Mouse (Mus musculus) layer of hippocampus, postnatal 36 days (tissue): Measurements from ENCODE around the gene St6galnac1. TPM values are rescaled to one million over a fixed set of nuclear protein-coding genes. Genes with fewer than 3 reads are reported as not detected.
"Not testable (repeated sequence)": the region's sequence is repeated elsewhere in the genome, so short reads cannot be mapped to it uniquely, and the experiment has no call there.

Experiments
- DNase-seq, 2 experiments: peaks; one replicate each; pipeline ENCODE4 v3.0.0; 2022
- total RNA-seq, 2 experiments: library from RNA; stranded (reverse); gene quantifications; 2 replicates each; pipeline ENCODE4 v1.2.3; 2021

Gene St6galnac1
- total RNA-seq, 2 experiments from 2014 or later, result not detected

DNA sequence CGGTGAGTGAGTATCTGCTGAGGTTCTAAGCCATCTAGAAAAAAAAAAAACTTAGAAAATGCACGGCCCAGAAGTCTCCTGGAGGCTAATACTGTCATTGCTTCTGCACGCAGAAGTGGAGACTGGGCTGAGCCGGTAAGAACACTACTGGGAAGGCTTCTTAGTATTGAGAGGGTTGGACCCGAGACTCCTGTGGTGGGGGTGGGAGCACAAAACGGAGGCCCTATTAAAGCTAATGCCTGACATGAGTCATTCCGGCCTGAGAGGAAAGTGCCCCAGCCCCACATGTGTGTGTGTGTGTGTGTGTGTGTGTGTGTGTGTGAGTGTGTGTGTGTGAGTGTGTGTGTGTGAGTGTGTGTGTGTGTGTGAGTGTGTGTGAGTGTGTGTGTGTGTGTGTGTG, 31.8 kb upstream of the St6galnac1 start:
- DNase-seq, result no peak

DNA sequence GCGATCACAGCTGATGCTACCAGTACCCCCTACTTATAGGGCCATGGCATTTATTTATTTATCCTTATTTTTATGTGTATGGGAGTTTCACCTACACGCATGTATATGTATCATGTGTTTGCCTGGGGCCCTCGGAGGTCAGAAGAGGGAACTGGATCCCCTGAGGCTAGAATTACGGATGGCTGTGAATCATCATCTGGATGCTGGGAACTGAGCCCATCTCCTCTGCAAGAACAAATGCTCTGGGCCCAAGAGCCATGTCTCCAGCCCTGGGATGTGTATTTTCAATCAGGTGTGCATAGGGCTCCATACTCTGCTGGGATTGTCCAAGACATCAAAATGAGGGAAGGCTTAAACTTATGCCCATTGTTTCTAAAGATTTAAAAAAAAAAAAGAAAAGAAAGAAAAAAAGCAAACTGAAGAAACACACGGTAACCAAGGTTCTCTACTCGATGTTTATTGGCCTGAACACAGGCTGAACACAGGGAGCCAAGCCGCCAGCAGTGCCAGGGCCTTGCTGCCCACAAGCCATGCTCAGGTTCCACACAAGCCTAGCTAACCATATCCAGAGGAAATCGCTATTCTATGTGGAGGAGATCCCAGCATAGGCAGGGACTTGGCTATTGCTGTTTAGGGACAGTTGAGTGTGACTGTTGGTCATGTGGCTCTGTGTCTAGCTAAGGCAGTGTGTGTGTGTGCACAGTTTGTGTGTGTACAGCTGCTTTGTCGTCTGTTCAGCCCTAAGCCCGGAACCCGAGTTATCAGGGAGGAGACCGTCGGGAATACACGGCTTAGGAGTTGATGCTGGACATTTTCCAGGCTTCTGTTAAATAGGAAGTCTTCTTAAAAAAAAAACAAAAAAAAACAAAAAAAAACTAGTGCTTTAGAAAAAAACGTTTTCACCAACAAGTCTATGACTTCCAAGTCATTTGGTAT, 31.1 kb upstream of the St6galnac1 start:
- no peak for DNase-seq

GRCm38 (mm10) chr11:116802709-116803108, 27.4 kb upstream of the St6galnac1 start:
- no peak for DNase-seq

GRCm38 (mm10) chr11:116801106-116801505, 25.8 kb upstream of the St6galnac1 start:
- DNase-seq, result no peak

- DNase-seq, result peak in 1 of 2 experiments; percentile 41
Measured at GRCm38 (mm10) chr11:116799364-116799763, 24.1 kb upstream of the St6galnac1 start.

DNA sequence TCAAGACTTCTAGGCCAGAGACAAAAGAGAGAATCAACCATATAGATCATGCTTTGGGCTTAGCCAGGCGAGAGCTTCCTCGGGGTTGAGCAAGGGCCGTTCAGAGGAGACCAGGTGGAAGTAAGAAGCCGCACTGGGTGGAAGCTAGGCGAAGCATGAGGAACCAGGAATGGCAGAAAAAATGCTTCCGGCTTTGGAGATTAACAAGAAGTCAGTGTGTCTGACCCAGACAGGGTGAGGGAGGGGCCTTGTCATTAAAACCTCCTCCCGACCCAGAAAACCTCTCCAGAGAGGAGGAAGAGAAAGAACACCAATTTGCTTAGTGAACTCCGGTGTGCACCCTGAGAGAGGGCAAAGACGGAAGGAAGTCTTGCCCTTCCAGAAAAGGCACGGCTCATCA, 8.9 kb upstream of the St6galnac1 start:
- no peak for DNase-seq

GRCm38 (mm10) chr11:116782737-116783145, 7.4 kb upstream of the St6galnac1 start:
- no peak for DNase-seq

DNA sequence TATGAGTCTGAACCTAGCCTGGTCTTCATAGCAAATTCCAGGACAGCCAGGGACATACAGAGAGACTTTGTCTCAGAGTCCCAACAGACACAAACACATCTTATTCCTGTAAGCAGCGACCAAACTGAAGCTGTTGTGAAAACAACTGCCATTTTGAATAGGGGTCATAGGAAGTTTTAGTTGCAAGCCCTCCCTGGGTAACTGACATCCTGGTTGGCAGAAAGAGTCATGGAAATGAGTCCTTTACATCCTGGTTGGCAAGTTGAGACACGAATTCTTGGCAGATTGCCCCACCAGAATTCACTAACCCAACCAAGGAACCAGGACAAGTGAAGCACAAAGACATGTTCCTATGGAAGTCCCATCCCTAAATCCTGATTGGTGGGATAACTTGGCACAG, 2.1 kb downstream of the St6galnac1 start:
- no peak for DNase-seq

DNA sequence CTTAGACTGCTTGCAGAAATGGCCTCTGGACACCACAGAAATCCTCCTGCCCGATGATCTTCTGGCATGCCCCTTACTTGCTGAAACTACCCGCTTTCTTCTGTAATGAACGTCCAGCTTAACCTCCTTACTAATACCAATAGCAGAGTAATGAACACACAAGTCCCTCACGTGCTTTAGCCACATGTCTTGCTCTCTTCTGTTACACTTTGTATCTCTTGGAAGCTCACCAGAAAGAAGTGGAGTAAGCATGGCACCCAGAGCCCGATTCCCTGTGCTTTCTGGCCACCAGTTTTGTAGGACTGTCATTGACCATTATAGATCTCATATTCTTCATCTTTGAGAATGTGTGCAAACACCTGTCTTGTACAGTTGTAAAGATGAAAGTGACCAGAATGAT, 5.4 kb downstream of the St6galnac1 start:
- no peak for DNase-seq

DNA sequence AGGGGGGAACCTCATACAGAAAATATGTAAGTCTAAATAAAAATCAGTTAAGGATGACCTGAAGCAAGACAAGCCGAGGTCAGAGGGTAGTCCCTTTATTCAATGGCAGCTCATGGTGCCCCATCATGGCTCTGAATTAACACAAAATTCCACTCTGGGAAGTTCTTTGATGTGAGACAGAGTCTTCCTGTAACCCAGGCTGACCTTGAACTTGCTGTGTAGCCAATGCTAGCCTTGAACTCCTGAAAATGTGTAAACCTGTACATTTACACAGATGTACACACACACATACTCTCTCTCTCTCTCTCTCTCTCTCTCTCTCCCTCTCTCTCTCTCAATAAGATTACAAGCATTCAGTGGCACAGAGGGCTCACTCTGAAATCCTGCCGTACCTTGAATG, 10.4 kb downstream of the St6galnac1 start:
- DNase-seq, result no peak

DNA sequence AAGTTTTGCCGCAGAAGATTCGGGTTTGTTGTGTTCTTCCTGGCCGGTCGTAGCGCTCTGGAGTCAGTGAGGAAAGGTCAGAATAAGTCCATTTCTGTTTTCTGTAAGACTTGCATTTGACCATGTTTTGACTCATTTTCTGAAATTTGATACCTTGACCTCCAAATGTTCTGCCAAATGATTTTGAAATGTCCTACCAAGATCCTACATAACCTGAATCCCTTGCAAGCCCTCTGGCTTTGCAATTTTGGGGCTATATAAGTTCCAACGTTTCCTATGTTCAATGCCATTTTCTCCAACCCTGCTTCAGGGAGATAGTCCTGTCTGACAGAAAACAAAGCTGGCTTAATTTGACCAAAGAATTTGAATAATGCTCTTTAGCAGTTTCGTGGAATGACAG, 11.0 kb downstream of the St6galnac1 start:
- DNase-seq, result no peak

DNA sequence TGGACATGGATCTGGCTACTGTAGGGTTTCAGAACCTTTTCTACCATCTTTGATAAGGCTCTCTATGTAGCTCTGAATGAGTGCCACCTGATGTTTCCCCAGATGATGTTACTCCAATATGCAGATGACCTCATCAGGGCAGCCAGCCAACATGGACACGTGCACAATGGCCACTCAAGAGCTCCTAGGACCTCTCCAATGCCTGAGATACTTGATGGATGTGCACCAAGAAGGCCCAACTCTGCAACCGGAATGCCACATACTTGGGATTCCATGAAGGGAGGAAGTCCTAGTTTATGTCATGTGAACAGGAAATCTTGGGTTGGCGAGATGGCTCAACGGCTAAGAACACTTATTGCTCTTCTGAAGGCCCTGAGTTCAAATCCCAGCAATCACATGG, 20.1 kb downstream of the St6galnac1 start:
- no peak for DNase-seq

DNA sequence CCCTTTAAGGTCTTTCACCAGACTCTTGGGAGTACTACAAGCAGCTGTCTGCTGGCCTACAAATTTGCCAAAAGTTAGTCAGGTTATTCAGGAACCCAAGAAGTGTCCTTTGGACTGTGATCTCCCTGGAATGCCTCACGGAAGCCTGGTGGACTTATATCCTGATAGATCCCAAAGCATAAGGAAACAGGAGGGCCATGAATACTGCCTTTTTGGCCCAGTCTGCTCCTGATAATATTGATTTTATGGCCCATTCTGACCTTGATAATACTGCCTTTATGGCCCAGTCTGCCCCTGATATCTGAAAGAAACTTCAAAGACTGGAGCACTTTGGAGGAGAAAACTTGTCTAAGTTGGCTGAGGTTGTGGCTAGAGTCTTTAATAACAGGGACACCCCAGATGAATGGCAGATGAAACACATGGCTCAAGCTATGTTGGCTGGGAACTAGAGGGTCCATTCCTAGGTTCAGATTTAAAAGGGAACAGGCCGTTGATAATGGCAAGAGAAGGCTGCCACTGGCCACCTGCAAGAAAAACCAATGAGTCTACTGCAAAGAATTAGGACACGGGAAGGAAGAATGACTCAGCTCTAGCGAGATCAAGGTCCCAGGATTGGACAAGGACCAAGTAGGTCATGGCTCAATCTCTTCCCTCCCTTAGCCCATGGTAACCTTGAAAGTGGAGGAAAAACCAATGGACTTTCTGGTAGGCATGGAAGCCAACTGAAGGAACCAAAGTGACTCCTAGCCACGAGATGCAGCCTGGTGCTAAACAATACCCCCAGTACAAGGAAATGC, 21.4 kb downstream of the St6galnac1 start:
- DNase-seq, result no peak

- no peak for DNase-seq
Measured at GRCm38 (mm10) chr11:116749733-116750132, 25.6 kb downstream of the St6galnac1 start.

DNA sequence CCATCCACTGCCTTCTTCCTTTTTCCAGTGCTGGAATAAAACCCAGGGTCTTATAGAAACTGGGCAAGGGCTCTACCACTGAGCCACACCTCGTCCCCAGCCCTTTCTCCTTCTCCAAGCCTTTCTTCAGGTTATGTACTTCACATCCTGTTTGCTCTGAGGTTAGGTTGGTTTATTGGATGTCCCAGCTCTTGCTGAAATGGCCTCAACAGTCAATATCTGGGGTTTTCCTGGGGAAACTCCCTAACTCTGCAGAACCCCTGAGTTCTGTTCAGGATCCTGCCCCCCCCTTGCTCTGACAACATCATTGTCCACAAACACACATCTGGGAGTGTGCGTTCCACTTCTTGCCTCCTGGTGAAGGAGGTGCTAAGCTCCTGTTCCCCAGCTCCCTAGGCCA, 26.6 kb downstream of the St6galnac1 start:
- DNase-seq, result not testable (repeated sequence)

- DNase-seq, result not testable (repeated sequence)
Measured at GRCm38 (mm10) chr11:116746822-116747221, 28.5 kb downstream of the St6galnac1 start.

- not testable (repeated sequence) for DNase-seq
Measured at GRCm38 (mm10) chr11:116745457-116745856, 29.9 kb downstream of the St6galnac1 start.

GRCm38 (mm10) chr11:116738411-116738810, 36.9 kb downstream of the St6galnac1 start:
- no peak for DNase-seq

DNA sequence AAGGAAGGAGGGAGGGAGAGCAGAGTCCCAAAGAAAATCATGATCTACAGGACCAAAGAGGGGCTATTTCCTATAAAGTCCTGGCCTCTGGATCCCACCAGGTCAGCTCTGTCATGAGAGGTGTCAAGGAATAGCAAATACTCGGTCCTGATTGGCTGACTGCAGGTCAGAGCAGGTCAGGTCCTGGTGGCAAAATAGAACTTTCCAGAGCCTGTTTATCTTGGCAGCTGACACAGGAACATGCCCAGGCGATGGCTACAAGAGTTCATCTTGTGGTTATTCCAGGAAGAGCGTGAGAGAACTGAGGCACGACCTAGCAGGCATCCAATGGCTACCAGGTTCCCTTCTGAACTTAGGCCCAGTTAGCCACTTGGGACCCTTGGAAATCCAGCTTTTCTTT, 42.8 kb downstream of the St6galnac1 start:
- DNase-seq, result no peak

DNA sequence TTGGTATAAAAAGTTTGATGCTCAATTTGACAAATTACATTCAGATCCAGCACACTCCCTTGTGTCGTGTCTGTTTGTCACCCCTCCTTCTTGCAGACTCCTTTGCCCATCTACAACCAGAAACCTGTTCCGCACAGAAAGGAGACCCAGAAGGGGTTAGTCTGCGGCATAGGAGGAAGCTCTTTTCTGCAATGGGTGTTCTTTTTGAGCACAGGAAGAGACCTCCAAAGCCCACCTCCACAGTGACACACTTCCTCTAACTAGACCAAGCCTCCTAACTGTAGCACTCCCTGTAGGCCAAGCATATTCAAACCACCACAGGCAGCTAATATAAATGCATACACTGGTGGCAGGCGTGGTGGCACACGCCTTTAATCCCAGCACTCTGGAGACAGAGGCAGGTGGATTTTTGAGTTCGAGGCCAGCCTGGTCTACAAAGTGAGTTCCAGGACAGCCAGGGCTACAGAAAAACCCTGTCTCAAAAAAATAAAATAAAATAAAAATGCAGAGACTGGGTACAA, 44.2 kb downstream of the St6galnac1 start:
- not testable (repeated sequence) for DNase-seq

- DNase-seq, result no peak
Measured at GRCm38 (mm10) chr11:116729276-116730008, 45.9 kb downstream of the St6galnac1 start.

- no peak for DNase-seq
Measured at GRCm38 (mm10) chr11:116726156-116726555, 49.2 kb downstream of the St6galnac1 start.
